In the genomic region with DNA sequence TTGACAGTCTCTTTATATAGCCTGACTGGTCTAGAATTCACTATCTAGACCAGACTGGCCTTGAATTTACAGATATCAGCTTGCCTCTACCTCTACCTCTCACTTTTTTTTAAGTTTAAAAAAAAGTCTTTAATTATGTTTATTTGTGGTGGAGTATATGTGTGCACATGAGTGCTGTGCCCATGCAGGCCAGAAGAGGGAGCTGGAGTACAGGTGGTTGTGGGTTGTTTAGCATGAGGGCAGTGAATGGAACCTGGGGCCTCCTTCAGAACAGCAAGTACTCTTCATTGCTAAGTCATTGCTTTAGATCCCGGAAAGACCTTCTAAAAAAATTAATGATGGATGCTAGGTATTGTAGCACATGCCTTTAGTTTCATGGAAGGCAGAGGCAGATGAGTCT, we compare ENCODE assay signal across 28 mouse cellular contexts. TPM values are rescaled to one million over a fixed set of nuclear protein-coding genes. Genes with fewer than 3 reads are reported as not detected.
DNase-seq lines count a peak whose midpoint lies in the region; ATAC-seq and TF ChIP-seq lines count a peak whose summit lies in the region.
"Had no signal": no experiment of that assay in that cellular context is flagged by ENCODE, and none has a peak within 500 bp of the region (broad histone marks: within the 10 kb centered on the region; RNA-seq: fewer than 3 reads in every experiment).

No protein-coding gene starts in this region.

- ATAC-seq in intestine, postnatal 0 days: no peak
- ATAC-seq in intestine, embryonic 16.5 days: no peak
- no peak for ATAC-seq in liver, embryonic 14.5 days (ENCODE audit: insufficient read depth)
- ATAC-seq in liver, embryonic 11.5 days (replicated peaks; ENCODE audit: low FRiP score): no peak
- ATAC-seq in heart, embryonic 11.5 days (replicated peaks; ENCODE audit: insufficient number of reproducible peaks, low FRiP score, low TSS enrichment): no peak
- ATAC-seq: CD4-positive, CD25-positive, alpha-beta regulatory T cell, adult 4 months; forebrain, embryonic 14.5 days; hindbrain, embryonic 16.5 days had no signal

- no peaks in the 10 kb centered on the region for H3K9me3 ChIP-seq in intestine, postnatal 0 days (ENCODE audit: control insufficient read depth)
- 0 out of 2 replicates have a peak, but pooled peaks cover 3% of the 10 kb centered on the region for H3K9me3 ChIP-seq in intestine, embryonic 16.5 days (ENCODE audit: control insufficient read depth, low read length)
- H3K9me3 ChIP-seq in liver, embryonic 14.5 days (ENCODE audit: control insufficient read depth, low read length): no peaks in the 10 kb centered on the region
- no peaks in the 10 kb centered on the region for H3K9me3 ChIP-seq in liver, embryonic 11.5 days (ENCODE audit: control insufficient read depth, low read length)
- no peaks in the 10 kb centered on the region for H3K9me3 ChIP-seq in heart, embryonic 11.5 days (replicated peaks; ENCODE audit: control insufficient read depth, low read length)
- H3K9me3 ChIP-seq: embryonic facial prominence, embryonic 15.5 days; forebrain, embryonic 10.5 days; hindbrain, embryonic 12.5 days had no signal

- no peaks in the 10 kb centered on the region for H3K36me3 ChIP-seq in intestine, postnatal 0 days (ENCODE audit: control insufficient read depth, insufficient read depth)
- no peaks in the 10 kb centered on the region for H3K36me3 ChIP-seq in intestine, embryonic 16.5 days (ENCODE audit: control insufficient read depth, insufficient read depth, low read length)
- no peaks in the 10 kb centered on the region for H3K36me3 ChIP-seq in liver, embryonic 14.5 days (replicated peaks; ENCODE audit: control insufficient read depth, insufficient read depth, low read depth)
- no peaks in the 10 kb centered on the region for H3K36me3 ChIP-seq in liver, embryonic 11.5 days (ENCODE audit: control insufficient read depth, insufficient read depth, low read length)
- H3K36me3 ChIP-seq in heart, embryonic 11.5 days (ENCODE audit: control insufficient read depth, insufficient read depth, low read length): no peaks in the 10 kb centered on the region
- H3K36me3 ChIP-seq: embryonic facial prominence, embryonic 15.5 days; forebrain, embryonic 10.5 days; G1E; hindbrain, embryonic 12.5 days had no signal

- 0 out of 2 replicates have a peak, but pooled peaks have one; percentile 7 for TF ChIP-seq CTCF in intestine, postnatal 0 days (IDR thresholded peaks at IDR 0.05; ENCODE audit: low read depth)
- peak; percentile 33; the same call in 1 of the 2 replicates for TF ChIP-seq CTCF in liver, embryonic 14.5 days (IDR thresholded peaks at IDR 0.05; ENCODE audit: low read depth)

- H3K27me3 ChIP-seq in intestine, postnatal 0 days (replicated peaks; ENCODE audit: control insufficient read depth, insufficient read depth, low read length): peaks cover 17% of the 10 kb centered on the region; the same call in 1 of the 2 replicates
- H3K27me3 ChIP-seq in intestine, embryonic 16.5 days (replicated peaks; ENCODE audit: control insufficient read depth, insufficient read depth, low read length): peaks cover 12% of the 10 kb centered on the region; the same call in 1 of the 2 replicates
- no peaks in the 10 kb centered on the region; the same call in 1 of the 2 replicates for H3K27me3 ChIP-seq in liver, embryonic 14.5 days (ENCODE audit: control insufficient read depth, insufficient read depth, low read length)
- peaks cover 11% of the 10 kb centered on the region; the same call in 1 of the 2 replicates for H3K27me3 ChIP-seq in liver, embryonic 11.5 days (replicated peaks; ENCODE audit: control insufficient read depth, insufficient read depth, low read length)
- peaks cover 19% of the 10 kb centered on the region for H3K27me3 ChIP-seq in heart, embryonic 11.5 days (ENCODE audit: control insufficient read depth, insufficient read depth, low read length)

- no peaks in the 10 kb centered on the region; the same call in 1 of the 2 replicates for H3K4me1 ChIP-seq in intestine, postnatal 0 days (replicated peaks; ENCODE audit: control insufficient read depth, insufficient read depth, low read length)
- peaks cover 6% of the 10 kb centered on the region for H3K4me1 ChIP-seq in intestine, embryonic 16.5 days (ENCODE audit: control insufficient read depth, insufficient read depth, low read length)
- H3K4me1 ChIP-seq in liver, embryonic 14.5 days (replicated peaks; ENCODE audit: control insufficient read depth in 2 of 2, insufficient read depth in 2 of 2, low read length in 1 of 2): peaks cover 14 to 15% of the 10 kb centered on the region in 2 experiments
- H3K4me1 ChIP-seq in liver, embryonic 11.5 days (replicated peaks; ENCODE audit: control insufficient read depth, insufficient read depth, low read length): no peaks in the 10 kb centered on the region
- H3K4me1 ChIP-seq in heart, embryonic 11.5 days (ENCODE audit: control insufficient read depth, insufficient read depth, low read length): peaks cover 5% of the 10 kb centered on the region; the same call in 1 of the 2 replicates

- no peak for TF ChIP-seq EP300 in liver, embryonic 14.5 days (IDR thresholded peaks at IDR 0.05; ENCODE audit: low read depth)

- H3K27ac ChIP-seq in intestine, postnatal 0 days (ENCODE audit: low read depth, low read length): no peak overlapping the region
- H3K27ac ChIP-seq in intestine, embryonic 16.5 days (ENCODE audit: low read length): no peak overlapping the region
- H3K27ac ChIP-seq in liver, embryonic 14.5 days: no peak overlapping the region
- H3K27ac ChIP-seq in liver, embryonic 11.5 days (ENCODE audit: low read depth, low read length): no peak overlapping the region
- H3K27ac ChIP-seq in heart, embryonic 11.5 days (ENCODE audit: low read depth, low read length): no peak overlapping the region
- H3K27ac ChIP-seq: embryonic facial prominence, embryonic 15.5 days; forebrain, embryonic 10.5 days; gastrocnemius, adult 2 months; hindbrain, embryonic 12.5 days had no signal

- no peak overlapping the region for H3K4me3 ChIP-seq in intestine, postnatal 0 days (ENCODE audit: low read depth, low read length)
- no peak overlapping the region for H3K4me3 ChIP-seq in intestine, embryonic 16.5 days (ENCODE audit: low read length)
- H3K4me3 ChIP-seq in liver, embryonic 14.5 days (ENCODE audit: insufficient read depth in 1 of 2, low read depth in 2 of 2, low read length in 2 of 2): no peak overlapping the region
- no peak overlapping the region for H3K4me3 ChIP-seq in liver, embryonic 11.5 days (ENCODE audit: low read depth, low read length)
- no peak overlapping the region for H3K4me3 ChIP-seq in heart, embryonic 11.5 days (ENCODE audit: low read depth, low read length)
- H3K4me3 ChIP-seq: embryonic facial prominence, embryonic 15.5 days; erythroblast, embryonic 14.5 days; forebrain, embryonic 10.5 days; gastrocnemius, adult 2 months; hindbrain, embryonic 12.5 days had no signal

- H3K4me2 ChIP-seq in intestine, postnatal 0 days (replicated peaks; ENCODE audit: low read depth): no peak overlapping the region
- H3K4me2 ChIP-seq in intestine, embryonic 16.5 days (ENCODE audit: low read depth, low read length): no peak overlapping the region
- no peak overlapping the region for H3K4me2 ChIP-seq in liver, embryonic 14.5 days (ENCODE audit: low read depth)
- H3K4me2 ChIP-seq in liver, embryonic 11.5 days: no peak overlapping the region
- no peak overlapping the region for H3K4me2 ChIP-seq in heart, embryonic 11.5 days
- H3K4me2 ChIP-seq: embryonic facial prominence, embryonic 15.5 days; hindbrain, embryonic 12.5 days had no signal

- DNase-seq in liver, embryonic 14.5 days (ENCODE audit: low read depth in 3 of 3, low spot score in 3 of 3): no peak
- no peak for DNase-seq in liver, embryonic 11.5 days (ENCODE audit: low spot score)
- DNase-seq in ES-CJ7 (ENCODE audit: low read depth, low spot score) (peak; percentile 35), ZHBTc4 (ENCODE audit: low read depth, low spot score) (peak; percentile 72)
- no peak for DNase-seq in cerebellum, adult 11 months
- DNase-seq: adrenal gland, adult 2 months; adrenal gland, postnatal 25 days; B cell, adult 2 months; cerebellum, adult 2 months; cerebellum, postnatal 10 days; gastrocnemius, adult 2 months; gastrocnemius, postnatal 36 days; heart, adult 11 months; heart, postnatal 10 days; heart, postnatal 4 days had no signal

- no peak overlapping the region for H3K9ac ChIP-seq in intestine, postnatal 0 days (ENCODE audit: low read depth, low read length)
- no peak overlapping the region for H3K9ac ChIP-seq in intestine, embryonic 16.5 days (ENCODE audit: low read depth, low read length)
- no peak overlapping the region for H3K9ac ChIP-seq in liver, embryonic 14.5 days (replicated peaks)
- no peak overlapping the region for H3K9ac ChIP-seq in liver, embryonic 11.5 days (ENCODE audit: low read depth, low read length)
- no peak overlapping the region for H3K9ac ChIP-seq in heart, embryonic 11.5 days (ENCODE audit: low read depth, low read length)
- H3K9ac ChIP-seq: embryonic facial prominence, embryonic 15.5 days; hindbrain, embryonic 12.5 days had no signal

- 96% methylated on average over 1 of the region's 1 CpGs for WGBS in intestine, postnatal 0 days
- WGBS in intestine, embryonic 16.5 days: 97% methylated on average over 1 of the region's 1 CpGs
- WGBS in liver, embryonic 14.5 days (ENCODE audit: insufficient replicate concordance): 77% methylated on average over 1 of the region's 1 CpGs
- 86% methylated on average over 1 of the region's 1 CpGs for WGBS in liver, embryonic 11.5 days
- 84% methylated on average over 1 of the region's 1 CpGs for WGBS in heart, embryonic 11.5 days (ENCODE audit: insufficient replicate concordance)

RNA-seq across cellular contexts. Expression of gene Cyp4f39, which starts 3.5 kb away (rescaled TPM):
- 0.46 and 0.59 TPM in 2 replicates for polyA plus RNA-seq in intestine, postnatal 0 days (2015; fragmentation: Nextera tagmentation; extraction: Ambion mirVana)
- 0.37 and 0.88 TPM in 2 replicates for polyA plus RNA-seq in intestine, embryonic 16.5 days (2015; fragmentation: Nextera tagmentation; extraction: Ambion mirVana)
- 0.20 and 0.29 TPM in 2 replicates for polyA plus RNA-seq in liver, embryonic 14.5 days (2012; rRNA removed)
- polyA plus RNA-seq in liver, embryonic 14.5 days (2014; fragmentation: Nextera tagmentation; extraction: Ambion mirVana): 0.71 and 0.83 TPM in 2 replicates
- polyA plus RNA-seq in liver, embryonic 11.5 days (2014; fragmentation: Nextera tagmentation; extraction: Ambion mirVana): 0.15 and 0.27 TPM in 2 replicates
- polyA plus RNA-seq in heart, embryonic 11.5 days (2014; fragmentation: Nextera tagmentation; extraction: Ambion mirVana): not detected in 2 replicates
- polyA plus RNA-seq: adrenal gland, adult 2 months; G1E had no signal

RNA-seq across cellular contexts. Expression of gene Pglyrp2, which starts 25.1 kb away (rescaled TPM):
- polyA plus RNA-seq in intestine, postnatal 0 days (2015; fragmentation: Nextera tagmentation; extraction: Ambion mirVana): 0.14 and 0.17 TPM in 2 replicates
- polyA plus RNA-seq in intestine, embryonic 16.5 days (2015; fragmentation: Nextera tagmentation; extraction: Ambion mirVana): 0.42 and 0.79 TPM in 2 replicates
- 5.7 and 8.3 TPM in 2 replicates for polyA plus RNA-seq in liver, embryonic 14.5 days (2012; rRNA removed)
- polyA plus RNA-seq in liver, embryonic 14.5 days (2014; fragmentation: Nextera tagmentation; extraction: Ambion mirVana): 3.6 and 4.0 TPM in 2 replicates
- polyA plus RNA-seq in liver, embryonic 11.5 days (2014; fragmentation: Nextera tagmentation; extraction: Ambion mirVana): 1.8 and 2.2 TPM in 2 replicates
- polyA plus RNA-seq in heart, embryonic 11.5 days (2014; fragmentation: Nextera tagmentation; extraction: Ambion mirVana): 0.34 TPM in 1 of 2 replicates, not detected in the other
- polyA plus RNA-seq: cerebellum, adult 2 months; embryonic facial prominence, embryonic 11.5 days; forebrain, embryonic 14.5 days; heart, embryonic 14.5 days; hindbrain, embryonic 16.5 days had no signal

RNA-seq across cellular contexts. Expression of gene Rasal3, which starts 45.7 kb away (rescaled TPM):
- polyA plus RNA-seq in intestine, postnatal 0 days (2015; fragmentation: Nextera tagmentation; extraction: Ambion mirVana): 1.1 TPM in 2 replicates
- polyA plus RNA-seq in intestine, embryonic 16.5 days (2015; fragmentation: Nextera tagmentation; extraction: Ambion mirVana): 1.4 and 2.0 TPM in 2 replicates
- 2.0 and 2.1 TPM in 2 replicates for polyA plus RNA-seq in liver, embryonic 14.5 days (2012; rRNA removed)
- 2.2 and 2.3 TPM in 2 replicates for polyA plus RNA-seq in liver, embryonic 14.5 days (2014; fragmentation: Nextera tagmentation; extraction: Ambion mirVana)
- 7.5 and 8.7 TPM in 2 replicates for polyA plus RNA-seq in liver, embryonic 11.5 days (2014; fragmentation: Nextera tagmentation; extraction: Ambion mirVana)
- 0.94 and 1.3 TPM in 2 replicates for polyA plus RNA-seq in heart, embryonic 11.5 days (2014; fragmentation: Nextera tagmentation; extraction: Ambion mirVana)

RNA-seq across cellular contexts. Expression of gene Cyp4f17, which starts 56.8 kb away (rescaled TPM):
- 1.9 and 2.7 TPM in 2 replicates for polyA plus RNA-seq in intestine, postnatal 0 days (2015; fragmentation: Nextera tagmentation; extraction: Ambion mirVana)
- 4.6 TPM in 2 replicates for polyA plus RNA-seq in intestine, embryonic 16.5 days (2015; fragmentation: Nextera tagmentation; extraction: Ambion mirVana)
- 0.34 and 0.48 TPM in 2 replicates for polyA plus RNA-seq in liver, embryonic 14.5 days (2012; rRNA removed)
- polyA plus RNA-seq in liver, embryonic 14.5 days (2014; fragmentation: Nextera tagmentation; extraction: Ambion mirVana): 0.34 and 0.36 TPM in 2 replicates
- polyA plus RNA-seq in liver, embryonic 11.5 days (2014; fragmentation: Nextera tagmentation; extraction: Ambion mirVana): 1.5 and 2.2 TPM in 2 replicates
- polyA plus RNA-seq in heart, embryonic 11.5 days (2014; fragmentation: Nextera tagmentation; extraction: Ambion mirVana): 4.6 and 5.1 TPM in 2 replicates
- polyA plus RNA-seq: erythroblast, embryonic 14.5 days had no signal

RNA-seq across cellular contexts. Expression of gene Wiz, which starts 59.8 kb away (rescaled TPM):
- 9.5 and 10.0 TPM in 2 replicates for polyA plus RNA-seq in intestine, postnatal 0 days (2015; fragmentation: Nextera tagmentation; extraction: Ambion mirVana)
- polyA plus RNA-seq in intestine, embryonic 16.5 days (2015; fragmentation: Nextera tagmentation; extraction: Ambion mirVana): 17.5 and 18.9 TPM in 2 replicates
- polyA plus RNA-seq in liver, embryonic 14.5 days (2012; rRNA removed): 9.8 and 10.7 TPM in 2 replicates
- polyA plus RNA-seq in liver, embryonic 14.5 days (2014; fragmentation: Nextera tagmentation; extraction: Ambion mirVana): 5.5 and 7.8 TPM in 2 replicates
- polyA plus RNA-seq in liver, embryonic 11.5 days (2014; fragmentation: Nextera tagmentation; extraction: Ambion mirVana): 25.7 and 26.4 TPM in 2 replicates
- 16.2 and 17.6 TPM in 2 replicates for polyA plus RNA-seq in heart, embryonic 11.5 days (2014; fragmentation: Nextera tagmentation; extraction: Ambion mirVana)

Comparison
In these comparisons a context has a peak if more than half of its experiments do, and no peak if none do; other contexts are left out.
1. DNase-seq: peak in ES-CJ7 (single experiment) and ZHBTc4 (single experiment); none in liver, embryonic 14.5 days (0 of 3), liver, embryonic 11.5 days (single experiment) and cerebellum, adult 11 months (single experiment).